Mouse (Mus musculus): Measurements from ENCODE around the gene Aldh1a2. TPM values are rescaled to one million over a fixed set of nuclear protein-coding genes. Genes with fewer than 3 reads are reported as not detected.
A peak's percentile ranks its signal among the peaks of the same experiment; 100 is the strongest.

Aldh1a2 gene
- polyA plus RNA-seq (2015; fragmentation: Nextera tagmentation; extraction: Ambion mirVana) = 2.0 and 2.8 TPM in 2 replicates

- H3K4me1 ChIP-seq (replicated peaks) = peaks cover 13% of the 10 kb centered on the region
- peak within 1 kb of the TSS; percentile 69 for H3K4me2 ChIP-seq
- 1% methylated on average over 88 of the region's 97 CpGs for WGBS (ENCODE audit: insufficient replicate concordance)
- no peaks in the 10 kb centered on the region for H3K9me3 ChIP-seq (replicated peaks)
- peaks cover 81% of the 10 kb centered on the region for H3K27me3 ChIP-seq
- no peaks in the 10 kb centered on the region for H3K36me3 ChIP-seq
- DNase-seq (peak; percentile 34), ATAC-seq (ENCODE audit: low read depth) (0 out of 2 replicates have a peak, but pooled peaks have one; percentile 36)
- H3K27ac ChIP-seq = no peak within 1 kb of the TSS
- peak within 1 kb of the TSS; percentile 54 for H3K4me3 ChIP-seq (replicated peaks)
- H3K9ac ChIP-seq = peak within 1 kb of the TSS; percentile 36
Observed at GRCm38 (mm10) chr9:71215248-71216035, at the start of gene Aldh1a2. Gene Aldh1a2, plus strand, starts transcription at chr9:71215789.

GRCm38 (mm10) chr9:71166019-71166705 lies 49.4 kb upstream of the Aldh1a2 start:
- Histone ChIP-seq H3K27me3 (no peaks in the 10 kb centered on the region), H3K4me3 (replicated peaks) (peak overlapping the region; percentile 29), H3K9me3 (replicated peaks) (no peaks in the 10 kb centered on the region), H3K4me2 (peak overlapping the region; percentile 60), H3K27ac (peak overlapping the region; percentile 99), H3K9ac (peak overlapping the region; percentile 73), H3K4me1 (replicated peaks) (peaks cover 83% of the 10 kb centered on the region), H3K36me3 (no peaks in the 10 kb centered on the region)
- DNase-seq = peak; percentile 89
- whole genome bisulfite sequencing (ENCODE audit: insufficient replicate concordance) = 26% methylated on average over 5 of the region's 5 CpGs
- ATAC-seq (ENCODE audit: low read depth) = peak; percentile 94

GRCm38 (mm10) chr9:71166871-71167465 lies 48.6 kb upstream of the Aldh1a2 start:
- no peak for DNase-seq
- Histone ChIP-seq H3K4me2 (peak overlapping the region; percentile 60), H3K4me3 (replicated peaks) (peak overlapping the region; percentile 24), H3K27me3 (no peaks in the 10 kb centered on the region), H3K4me1 (replicated peaks) (peaks cover 80% of the 10 kb centered on the region), H3K9me3 (replicated peaks) (no peaks in the 10 kb centered on the region), H3K36me3 (no peaks in the 10 kb centered on the region), H3K27ac (peak overlapping the region; percentile 99), H3K9ac (peak overlapping the region; percentile 56)
- ATAC-seq (ENCODE audit: low read depth) = no peak
- 27% methylated on average over 5 of the region's 5 CpGs for WGBS (ENCODE audit: insufficient replicate concordance)

GRCm38 (mm10) chr9:71167473-71168215 lies 47.9 kb upstream of the Aldh1a2 start:
- H3K4me3 ChIP-seq (replicated peaks) = no peak overlapping the region
- no peaks in the 10 kb centered on the region for H3K36me3 ChIP-seq
- peaks cover 79% of the 10 kb centered on the region for H3K4me1 ChIP-seq (replicated peaks)
- H3K9ac ChIP-seq = peak overlapping the region; percentile 56
- peak overlapping the region; percentile 99 for H3K27ac ChIP-seq
- no peaks in the 10 kb centered on the region for H3K9me3 ChIP-seq (replicated peaks)
- DNase-seq (no peak), ATAC-seq (ENCODE audit: low read depth) (no peak)
- H3K4me2 ChIP-seq = peak overlapping the region; percentile 60
- H3K27me3 ChIP-seq = no peaks in the 10 kb centered on the region
- WGBS (ENCODE audit: insufficient replicate concordance) = 26% methylated on average over 2 of the region's 2 CpGs

- Histone ChIP-seq H3K27ac (peak within 1 kb of the TSS; percentile 99), H3K4me3 (replicated peaks) (no peak within 1 kb of the TSS), H3K9me3 (replicated peaks) (no peaks in the 10 kb centered on the region), H3K4me2 (peak within 1 kb of the TSS; percentile 60), H3K4me1 (replicated peaks) (peaks cover 71% of the 10 kb centered on the region), H3K9ac (peak within 1 kb of the TSS; percentile 56), H3K36me3 (no peaks in the 10 kb centered on the region), H3K27me3 (no peaks in the 10 kb centered on the region)
- WGBS (ENCODE audit: insufficient replicate concordance) = 46% methylated on average over 12 of the region's 12 CpGs
- no peak for ATAC-seq (ENCODE audit: low read depth)
- no peak for DNase-seq
Observed at GRCm38 (mm10) chr9:71168511-71168910, 47.1 kb upstream of the Aldh1a2 start, which contains the start of gene Aqp9. Gene Aqp9, minus strand, starts transcription at chr9:71168682.

- no peak overlapping the region for H3K9ac ChIP-seq
- no peaks in the 10 kb centered on the region for H3K27me3 ChIP-seq
- 61% methylated on average over 9 of the region's 9 CpGs for WGBS (ENCODE audit: insufficient replicate concordance)
- no peak overlapping the region for H3K4me3 ChIP-seq (replicated peaks)
- H3K9me3 ChIP-seq (replicated peaks) = no peaks in the 10 kb centered on the region
- H3K4me1 ChIP-seq (replicated peaks) = peaks cover 55% of the 10 kb centered on the region
- ATAC-seq (ENCODE audit: low read depth) (no peak), DNase-seq (no peak)
- no peak overlapping the region for H3K27ac ChIP-seq
- H3K4me2 ChIP-seq = no peak overlapping the region
- no peaks in the 10 kb centered on the region for H3K36me3 ChIP-seq
Observed at GRCm38 (mm10) chr9:71173533-71173932, 42.1 kb upstream of the Aldh1a2 start.

- WGBS (ENCODE audit: insufficient replicate concordance) = 34% methylated on average over 5 of the region's 5 CpGs
- H3K36me3 ChIP-seq = no peaks in the 10 kb centered on the region
- H3K4me1 ChIP-seq (replicated peaks) = peaks cover 55% of the 10 kb centered on the region
- H3K27ac ChIP-seq = peak overlapping the region; percentile 63
- no peak for ATAC-seq (ENCODE audit: low read depth)
- no peaks in the 10 kb centered on the region for H3K9me3 ChIP-seq (replicated peaks)
- no peaks in the 10 kb centered on the region for H3K27me3 ChIP-seq
- DNase-seq = no peak
- no peak overlapping the region for H3K4me2 ChIP-seq
- no peak overlapping the region for H3K4me3 ChIP-seq (replicated peaks)
- no peak overlapping the region for H3K9ac ChIP-seq
Observed at GRCm38 (mm10) chr9:71174316-71174975, 41.1 kb upstream of the Aldh1a2 start.

- H3K9ac ChIP-seq = no peak overlapping the region
- H3K27ac ChIP-seq = peak overlapping the region; percentile 63; the same call in 1 of the 2 replicates
- H3K9me3 ChIP-seq (replicated peaks) = no peaks in the 10 kb centered on the region
- H3K4me2 ChIP-seq = no peak overlapping the region
- DNase-seq = no peak
- no peak for ATAC-seq (ENCODE audit: low read depth)
- H3K36me3 ChIP-seq = no peaks in the 10 kb centered on the region
- no peaks in the 10 kb centered on the region for H3K27me3 ChIP-seq
- peaks cover 66% of the 10 kb centered on the region for H3K4me1 ChIP-seq (replicated peaks)
- H3K4me3 ChIP-seq (replicated peaks) = no peak overlapping the region
- WGBS (ENCODE audit: insufficient replicate concordance) = 72% methylated on average over 1 of the region's 1 CpGs
Observed at GRCm38 (mm10) chr9:71175686-71176085, 39.9 kb upstream of the Aldh1a2 start.

GRCm38 (mm10) chr9:71179276-71179896 lies 36.2 kb upstream of the Aldh1a2 start:
- no peak for DNase-seq
- WGBS (ENCODE audit: insufficient replicate concordance) = 18% methylated on average over 6 of the region's 6 CpGs
- no peak overlapping the region for H3K4me3 ChIP-seq (replicated peaks)
- H3K27me3 ChIP-seq = no peaks in the 10 kb centered on the region
- no peaks in the 10 kb centered on the region for H3K36me3 ChIP-seq
- peak overlapping the region; percentile 58 for H3K27ac ChIP-seq
- 0 out of 2 replicates have a peak overlapping the region, but pooled peaks have one; percentile 30 for H3K9ac ChIP-seq
- ATAC-seq (ENCODE audit: low read depth) = peak; percentile 82
- H3K4me2 ChIP-seq = 0 out of 2 replicates have a peak overlapping the region, but pooled peaks have one; percentile 6
- H3K4me1 ChIP-seq (replicated peaks) = peaks cover 63% of the 10 kb centered on the region
- H3K9me3 ChIP-seq (replicated peaks) = no peaks in the 10 kb centered on the region

All from liver, embryonic 13.5 days (tissue).